Mouse (Mus musculus) ovary, adult 18-20 months (tissue): Measurements from ENCODE around the gene AC141477.1.

Experiments
- DNase-seq: peaks from one replicate; pipeline ENCODE4 v3.0.0; 2022; ENCODE audit warnings: low spot score, mixed read lengths

Gene AC141477.1

GRCm38 (mm10) chr10:76440281-76440680, at the start of gene AC141477.1:
Gene AC141477.1 (minus strand): TSS chr10:76440444.
- DNase-seq: no peak

GRCm38 (mm10) chr10:76489205-76489604, 49.0 kb upstream of the AC141477.1 start:
- no peak for DNase-seq

- no peak for DNase-seq
Observed at GRCm38 (mm10) chr10:76488265-76488664, 48.0 kb upstream of the AC141477.1 start.

- no peak for DNase-seq
Observed at GRCm38 (mm10) chr10:76486302-76486701, 46.1 kb upstream of the AC141477.1 start.

DNA sequence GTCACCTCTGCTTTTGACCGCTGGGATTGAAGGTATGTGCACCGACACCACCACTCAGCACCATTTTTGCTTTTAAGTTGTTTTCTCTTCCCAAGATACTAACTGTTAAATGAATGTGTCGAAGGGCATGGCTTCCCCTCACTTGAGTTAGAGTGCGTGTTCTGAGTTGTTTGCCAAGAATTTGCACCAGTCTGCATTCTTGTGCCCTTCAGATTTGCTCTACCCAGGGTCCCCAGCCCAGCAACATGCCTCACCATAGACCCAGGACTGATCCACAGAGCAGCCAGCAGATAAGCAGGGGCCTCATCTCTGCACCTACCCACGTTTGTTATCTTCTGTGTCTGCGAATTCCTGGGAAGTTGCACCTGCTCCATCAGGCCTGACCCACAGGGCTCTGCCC, 41.2 kb upstream of the AC141477.1 start:
- no peak for DNase-seq

DNA sequence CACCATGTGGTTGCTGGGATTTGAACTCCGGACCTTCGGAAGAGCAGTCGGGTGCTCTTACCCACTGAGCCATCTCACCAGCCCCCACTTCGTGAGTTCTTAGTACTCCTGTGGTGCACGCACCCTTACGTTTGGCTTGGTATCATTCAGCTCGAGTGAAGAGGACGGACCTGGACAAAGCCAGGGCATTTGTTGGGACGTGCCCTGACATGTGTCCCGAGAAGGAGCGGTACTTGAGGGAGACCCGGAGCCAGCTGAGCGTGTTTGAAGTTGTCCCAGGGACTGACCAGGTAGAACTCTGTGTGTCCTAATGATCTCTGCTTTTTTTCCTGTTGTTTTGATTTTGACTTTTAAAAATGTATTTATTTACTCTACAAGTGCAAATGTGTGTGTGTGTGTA, 40.6 kb upstream of the AC141477.1 start:
- DNase-seq: no peak

GRCm38 (mm10) chr10:76473759-76474158, 33.5 kb upstream of the AC141477.1 start:
- DNase-seq: no peak

DNA sequence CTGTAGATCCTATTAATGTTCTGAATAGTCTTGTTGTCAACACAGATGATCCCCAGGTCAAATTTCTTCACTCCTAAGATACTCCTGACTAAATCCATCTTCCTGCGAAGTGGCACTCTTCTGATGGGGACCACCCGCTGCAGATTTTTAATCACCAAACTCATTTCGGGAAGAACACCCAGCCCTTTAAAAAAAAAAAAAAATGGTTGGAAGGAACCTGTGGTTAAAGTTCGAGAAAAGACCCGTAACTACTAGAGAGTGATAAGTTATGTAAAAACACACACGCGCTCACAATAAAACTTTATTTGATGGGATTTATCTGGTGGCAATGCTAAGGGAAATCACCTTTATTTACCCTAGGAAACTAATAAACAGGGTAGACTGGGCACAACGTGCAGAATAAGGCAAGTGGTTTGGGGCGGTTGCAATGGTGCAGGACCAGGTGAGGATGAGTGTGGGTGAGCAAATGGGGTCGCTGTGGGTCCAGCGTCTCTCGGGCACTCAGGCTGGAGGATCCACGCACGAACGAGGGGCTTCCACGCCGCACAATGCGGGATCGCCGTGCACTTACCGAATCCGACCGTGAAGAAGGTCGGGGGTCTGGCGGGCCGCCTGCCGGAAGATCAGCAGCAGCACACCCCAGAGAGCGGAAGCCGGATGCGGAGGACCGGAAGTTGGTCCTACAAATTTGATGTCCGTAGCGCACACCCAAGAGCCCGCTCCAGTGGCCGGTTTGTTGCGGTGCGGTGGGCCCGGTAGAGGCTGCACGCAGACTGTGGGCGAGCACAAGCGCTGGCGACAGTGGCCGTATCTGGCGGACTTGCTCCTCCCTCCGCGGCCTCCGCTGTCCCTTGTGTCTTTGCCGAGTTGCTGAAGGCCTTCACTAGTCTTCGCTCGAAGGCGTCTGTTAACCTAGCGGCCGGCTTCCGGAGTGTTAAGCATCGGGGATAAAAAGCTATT, 28.2 kb upstream of the AC141477.1 start, which contains the start of the genes Mcm3ap and Ybey:
TSS of gene Mcm3ap (plus strand) at position 725 of the 960 bp plus-strand sequence.
TSS of gene Ybey (minus strand) at position 912 of the 960 bp plus-strand sequence.
- DNase-seq: peak; percentile 76

GRCm38 (mm10) chr10:76462721-76463120, 22.5 kb upstream of the AC141477.1 start:
- DNase-seq: no peak

GRCm38 (mm10) chr10:76462312-76462711, 22.1 kb upstream of the AC141477.1 start:
- DNase-seq: no peak

GRCm38 (mm10) chr10:76461255-76461654, 21.0 kb upstream of the AC141477.1 start:
- no peak for DNase-seq

- no peak for DNase-seq
Observed at GRCm38 (mm10) chr10:76455289-76455688, 15.0 kb upstream of the AC141477.1 start.

DNA sequence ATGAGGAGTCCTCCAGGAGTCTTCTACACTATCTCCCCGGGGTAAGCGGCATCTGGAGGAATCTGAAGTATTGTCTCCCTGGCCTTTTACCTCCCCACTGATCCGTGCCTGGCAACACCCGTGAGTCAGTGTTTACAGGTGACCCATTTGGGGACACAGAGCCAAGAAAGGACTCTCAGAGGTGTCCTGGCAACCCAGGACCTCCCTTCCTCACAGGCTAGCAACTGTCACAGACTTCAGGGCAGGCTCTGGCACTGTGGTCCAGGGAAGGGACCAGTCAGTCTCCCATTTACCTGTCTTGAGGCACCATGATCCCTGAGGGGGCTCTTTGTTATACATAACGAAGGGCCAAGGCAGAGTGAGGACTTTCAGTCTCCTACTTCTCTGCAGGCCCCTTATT, 8.6 kb upstream of the AC141477.1 start, which contains the start of gene 2610028H24Rik:
TSS of gene 2610028H24Rik (plus strand) at position 231 of the 400 bp plus-strand sequence.
- no peak for DNase-seq

GRCm38 (mm10) chr10:76447406-76448229, 7.4 kb upstream of the AC141477.1 start:
- no peak for DNase-seq

- no peak for DNase-seq
Observed at GRCm38 (mm10) chr10:76445996-76446681, 5.9 kb upstream of the AC141477.1 start.

DNA sequence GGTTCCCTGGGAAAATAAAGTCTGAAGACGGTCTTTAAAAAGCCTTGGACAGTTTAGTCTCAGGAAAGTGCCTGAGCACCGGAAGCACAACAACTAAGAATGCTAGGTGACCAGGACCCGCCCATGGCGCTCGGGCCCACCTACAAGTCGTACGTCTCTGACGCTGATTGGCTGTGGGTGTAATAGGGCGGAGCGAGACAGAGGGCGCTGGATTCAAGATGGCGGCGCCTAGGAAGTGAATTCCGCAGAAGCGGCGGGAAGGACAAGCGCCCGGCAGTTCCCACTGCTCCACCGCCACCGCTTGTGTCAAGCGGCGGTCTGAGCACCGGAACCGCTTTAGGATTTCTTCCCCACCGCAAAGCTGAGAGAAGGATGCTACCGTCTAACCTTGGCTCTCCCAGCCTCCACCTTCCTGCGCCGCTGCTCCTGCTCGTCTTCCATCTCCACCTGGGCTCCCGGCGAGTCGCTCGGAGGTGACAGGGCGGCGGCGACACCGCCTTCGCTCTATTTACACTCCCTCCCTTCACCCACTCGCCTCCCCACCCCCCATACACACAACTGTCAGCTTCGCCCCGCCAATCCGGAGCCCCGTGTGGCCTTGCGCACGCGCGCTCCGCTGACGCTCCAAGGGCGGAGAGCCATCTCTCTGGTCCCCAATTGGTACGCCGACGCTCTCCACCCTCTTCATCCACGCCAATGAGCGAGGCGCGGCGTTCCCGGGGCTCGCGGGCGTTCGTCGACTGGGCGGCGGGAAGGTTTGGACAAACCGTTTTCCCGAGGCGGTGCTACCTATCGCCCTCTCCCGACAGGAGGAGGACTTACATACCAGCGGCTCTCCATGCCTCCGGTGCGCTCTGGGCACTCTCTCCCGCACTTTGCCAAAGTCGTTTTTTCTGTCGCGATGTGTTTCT, 2.2 kb upstream of the AC141477.1 start, which contains the start of gene Pcnt:
TSS of gene Pcnt (minus strand) at position 609 of the 911 bp plus-strand sequence.
- DNase-seq: peak; percentile 96

- DNase-seq: no peak
Observed at GRCm38 (mm10) chr10:76439107-76439890, 945 bp downstream of the AC141477.1 start.

GRCm38 (mm10) chr10:76433925-76434324, 6.3 kb downstream of the AC141477.1 start:
- DNase-seq: no peak

GRCm38 (mm10) chr10:76425674-76426073, 14.6 kb downstream of the AC141477.1 start:
- no peak for DNase-seq

GRCm38 (mm10) chr10:76416811-76417210, 23.4 kb downstream of the AC141477.1 start:
- no peak for DNase-seq
